Mouse (Mus musculus) spleen, postnatal 14 days (tissue): ENCODE results near the gene Nt5c2.

ENCODE experiments used
- DNase-seq, 2 experiments: peaks; one replicate each; pipeline ENCODE4 v3.0.0; 2021 to 2022; ENCODE audit warnings: low spot score in 2 of 2

Gene Nt5c2

GRCm38 (mm10) chr19:46848381-46849268 is 166.3 kb downstream of the Nt5c2 start:
- no peak for DNase-seq

- no peak for DNase-seq
These were observed 168.5 kb downstream of the Nt5c2 start for GRCm38 (mm10) chr19:46846459-46846858.

- DNase-seq = no peak
These were observed 168.9 kb downstream of the Nt5c2 start for GRCm38 (mm10) chr19:46846056-46846455.

- DNase-seq = no peak
These were observed 171.9 kb downstream of the Nt5c2 start for GRCm38 (mm10) chr19:46843030-46843429.

- DNase-seq = no peak
These were observed 173.9 kb downstream of the Nt5c2 start for GRCm38 (mm10) chr19:46841016-46841415.

- no peak for DNase-seq
These were observed 177.5 kb downstream of the Nt5c2 start for GRCm38 (mm10) chr19:46837290-46838079.

- DNase-seq = no peak
These were observed 178.9 kb downstream of the Nt5c2 start for GRCm38 (mm10) chr19:46836085-46836484.

- DNase-seq = no peak
These were observed 179.6 kb downstream of the Nt5c2 start for GRCm38 (mm10) chr19:46835339-46835738.

- DNase-seq = no peak
These were observed 180.7 kb downstream of the Nt5c2 start for GRCm38 (mm10) chr19:46834301-46834700.
